Mouse (Mus musculus) ES-E14 (cell line): ENCODE data around the gene Pbrm1. TPM values are rescaled to one million over a fixed set of nuclear protein-coding genes. Genes with fewer than 3 reads are reported as not detected.
A peak's percentile ranks its signal among the peaks of the same experiment; 100 is the strongest.

Experiments
- DNase-seq: peaks from one replicate; pipeline ENCODE4 v3.0.0-alpha.2; 2013; ENCODE audit warnings: low read depth, low spot score
- H3K27ac ChIP-seq: 2 replicates; pipeline ENCODE4 v1.5.1; 2012; ENCODE audit warnings: low read depth, mild to moderate bottlenecking, low read length, moderate library complexity, mixed read lengths; ENCODE audit not compliant: poor library complexity, insufficient read depth, severe bottlenecking
- H3K36me3 ChIP-seq: 2 replicates; pipeline ENCODE4 v1.6.1; 2012; ENCODE audit warnings: mild to moderate bottlenecking, low read length, moderate library complexity, mixed read lengths; ENCODE audit not compliant: control insufficient read depth, poor library complexity, insufficient read depth, severe bottlenecking
- H3K4me1 ChIP-seq, 2 experiments: fragments of 150-350 bp in 1 of 2; sonication (generic) in 1 of 2; 2 replicates each; pipeline ENCODE4 v1.6.1; 2012; ENCODE audit warnings: low read length in 2 of 2, mild to moderate bottlenecking in 1 of 2, mixed read lengths in 1 of 2; ENCODE audit not compliant: control insufficient read depth in 2 of 2, insufficient read depth in 2 of 2, poor library complexity in 1 of 2
- H3K4me3 ChIP-seq, 2 experiments: fragments of 150-350 bp in 1 of 2; sonication (generic) in 1 of 2; 2 replicates each; pipeline ENCODE4 v1.5.1; 2012; ENCODE audit warnings: low read length in 2 of 2, low read depth in 1 of 2, mild to moderate bottlenecking in 1 of 2, mixed read lengths in 1 of 2; ENCODE audit not compliant: insufficient read depth in 1 of 2, poor library complexity in 1 of 2, severe bottlenecking in 1 of 2
- H3K9ac ChIP-seq: 2 replicates; pipeline ENCODE4 v1.6.1; 2012; ENCODE audit warnings: low read depth, mild to moderate bottlenecking, low read length, mixed read lengths; ENCODE audit not compliant: poor library complexity, insufficient read depth, severe bottlenecking
- H3K9me3 ChIP-seq: fragments of 150-350 bp; sonication (generic); 2 replicates; pipeline ENCODE4 v1.6.1; 2012; ENCODE audit warnings: low read depth, mild to moderate bottlenecking, low read length; ENCODE audit not compliant: control insufficient read depth, insufficient read depth
- CHD2 ChIP-seq: IDR thresholded peaks from 2 replicates; pipeline ENCODE4 v1.6.1; 2014; ENCODE audit warnings: mild to moderate bottlenecking, low read depth, low read length, inconsistent platforms
- HCFC1 ChIP-seq: IDR thresholded peaks from 2 replicates; pipeline ENCODE4 v1.6.1; 2012; ENCODE audit warnings: low read length, inconsistent platforms, borderline replicate concordance; ENCODE audit not compliant: insufficient read depth
- MAFK ChIP-seq: IDR thresholded peaks from 2 replicates; pipeline ENCODE4 v1.6.1; 2014; ENCODE audit warnings: mild to moderate bottlenecking, low read depth, low read length, inconsistent platforms; ENCODE audit not compliant: insufficient read depth
- ZC3H11A ChIP-seq: IDR thresholded peaks from 2 replicates; pipeline ENCODE4 v1.6.1; 2012; ENCODE audit warnings: low read depth, mild to moderate bottlenecking, inconsistent platforms, low read length, borderline replicate concordance
- ZNF384 ChIP-seq: IDR thresholded peaks from 2 replicates; pipeline ENCODE4 v1.6.1; 2012; ENCODE audit warnings: low read depth, low read length, inconsistent platforms
- in situ Hi-C, 2 experiments: fragments of 600-800 bp; cut with MboI; formaldehyde crosslinking; loops; one replicate each; pipeline ENCODE4 v1.15.1; 2025; ENCODE audit warnings: low sequenced_read_pairs in 2 of 2, inconsistent platforms in 1 of 2; ENCODE audit not compliant: unreplicated experiment in 2 of 2
- total RNA-seq: library from RNA; depleted of rRNA; stranded (reverse); fragments of 300-350 nt; gene quantifications from 2 replicates; pipeline ENCODE4 v1.2.3, GENCODE M21; 2012

The Pbrm1 gene
- total RNA-seq, 1 experiment = 58.9 TPM

DNA sequence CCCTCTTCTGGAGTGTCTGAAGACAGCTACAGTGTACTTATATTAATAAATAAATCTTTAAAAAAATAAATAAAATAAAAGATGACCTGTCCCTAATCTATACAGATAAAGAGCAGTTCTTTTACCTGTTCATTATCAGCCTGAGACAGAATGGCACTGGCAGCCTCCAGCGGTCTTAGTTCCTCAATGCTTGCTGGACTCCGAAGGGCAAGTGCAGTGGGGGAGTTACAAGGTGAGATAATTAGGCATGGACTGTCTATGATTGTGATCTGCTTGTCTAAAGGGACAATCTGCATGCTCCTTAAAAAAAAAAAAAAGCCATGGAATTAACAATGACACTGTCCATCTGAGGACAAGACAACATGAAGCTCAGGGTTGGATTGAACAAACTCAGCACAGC lies 5.0 kb upstream of the Pbrm1 start:
- Histone ChIP-seq H3K4me3 (no peak overlapping the region), H3K9me3 (no peaks in the 10 kb centered on the region), H3K27ac (no peak overlapping the region), H3K36me3 (peaks cover 56% of the 10 kb centered on the region), H3K9ac (no peak overlapping the region), H3K4me1 (peaks cover 3 to 4% of the 10 kb centered on the region in 2 experiments; a peak in 3 of 4 replicates)
- DNase-seq = no peak
- TF ChIP-seq CHD2 (no peak), ZC3H11A (no peak), HCFC1 (no peak), ZNF384 (no peak), MAFK (no peak)
- in situ Hi-C loops = no loop called here

DNA sequence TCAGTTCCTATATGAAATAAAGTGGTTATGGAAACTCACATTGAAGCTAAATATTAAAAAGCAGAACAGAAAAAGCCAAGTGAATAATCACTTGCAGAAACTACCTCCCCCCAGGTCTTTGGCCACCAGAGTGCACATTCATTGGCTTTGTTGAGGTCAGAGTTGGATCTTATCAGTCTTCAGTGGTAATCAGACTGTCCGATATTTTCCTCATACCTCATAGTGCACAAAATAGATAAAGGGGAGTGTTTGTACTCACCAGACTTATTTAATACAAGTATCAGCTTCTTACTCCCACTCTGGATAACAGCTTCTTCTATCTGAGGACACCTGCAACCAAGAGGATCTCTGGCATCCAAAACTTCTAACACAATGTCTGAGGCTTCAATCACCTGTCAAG lies 2.9 kb upstream of the Pbrm1 start:
- H3K4me3 ChIP-seq = no peak overlapping the region
- peaks cover 4% of the 10 kb centered on the region in 2 experiments for H3K4me1 ChIP-seq
- in situ Hi-C loops = no loop called here
- TF ChIP-seq MAFK = no peak
- TF ChIP-seq ZC3H11A = no peak
- TF ChIP-seq ZNF384 = no peak
- TF ChIP-seq HCFC1 = no peak
- TF ChIP-seq CHD2 = no peak
- H3K9me3 ChIP-seq = no peaks in the 10 kb centered on the region
- H3K36me3 ChIP-seq = peaks cover 56% of the 10 kb centered on the region
- H3K27ac ChIP-seq = no peak overlapping the region
- H3K9ac ChIP-seq = no peak overlapping the region
- DNase-seq = no peak

DNA sequence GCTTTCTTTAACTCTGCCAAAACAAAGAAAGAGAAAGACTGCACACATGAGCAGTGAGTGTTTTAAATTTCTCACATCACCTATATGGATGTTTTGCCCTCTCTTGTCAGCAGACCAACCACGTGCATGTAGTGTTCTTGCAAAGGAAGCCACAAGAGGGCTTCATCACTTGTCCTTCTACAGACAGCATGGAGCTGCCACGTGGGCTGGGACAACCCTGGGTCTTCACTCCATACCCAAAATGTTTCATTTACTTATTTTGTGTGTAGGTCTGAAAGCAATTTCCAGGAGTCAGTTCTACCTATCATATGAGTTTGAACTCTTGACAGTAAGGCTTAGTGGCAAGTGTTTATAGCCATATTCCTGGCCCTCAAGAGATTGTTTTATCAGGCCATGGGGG lies 1.1 kb upstream of the Pbrm1 start:
- Histone ChIP-seq H3K4me3 (peak overlapping the region; percentile 92 to 96), H3K9ac (peak overlapping the region; percentile 99), H3K9me3 (no peaks in the 10 kb centered on the region), H3K27ac (no peak overlapping the region; the same call in 1 of the 2 replicates), H3K36me3 (peaks cover 46% of the 10 kb centered on the region), H3K4me1 (peaks cover 4% of the 10 kb centered on the region in 2 experiments)
- no peak for DNase-seq
- in situ Hi-C loops = no loop called here
- no peak for TF ChIP-seq ZC3H11A
- TF ChIP-seq HCFC1 = 0 out of 2 replicates have a peak, but pooled peaks have one; percentile 33
- TF ChIP-seq ZNF384 = no peak
- TF ChIP-seq MAFK = no peak
- TF ChIP-seq CHD2 = 0 out of 2 replicates have a peak, but pooled peaks have one; percentile 34

DNA sequence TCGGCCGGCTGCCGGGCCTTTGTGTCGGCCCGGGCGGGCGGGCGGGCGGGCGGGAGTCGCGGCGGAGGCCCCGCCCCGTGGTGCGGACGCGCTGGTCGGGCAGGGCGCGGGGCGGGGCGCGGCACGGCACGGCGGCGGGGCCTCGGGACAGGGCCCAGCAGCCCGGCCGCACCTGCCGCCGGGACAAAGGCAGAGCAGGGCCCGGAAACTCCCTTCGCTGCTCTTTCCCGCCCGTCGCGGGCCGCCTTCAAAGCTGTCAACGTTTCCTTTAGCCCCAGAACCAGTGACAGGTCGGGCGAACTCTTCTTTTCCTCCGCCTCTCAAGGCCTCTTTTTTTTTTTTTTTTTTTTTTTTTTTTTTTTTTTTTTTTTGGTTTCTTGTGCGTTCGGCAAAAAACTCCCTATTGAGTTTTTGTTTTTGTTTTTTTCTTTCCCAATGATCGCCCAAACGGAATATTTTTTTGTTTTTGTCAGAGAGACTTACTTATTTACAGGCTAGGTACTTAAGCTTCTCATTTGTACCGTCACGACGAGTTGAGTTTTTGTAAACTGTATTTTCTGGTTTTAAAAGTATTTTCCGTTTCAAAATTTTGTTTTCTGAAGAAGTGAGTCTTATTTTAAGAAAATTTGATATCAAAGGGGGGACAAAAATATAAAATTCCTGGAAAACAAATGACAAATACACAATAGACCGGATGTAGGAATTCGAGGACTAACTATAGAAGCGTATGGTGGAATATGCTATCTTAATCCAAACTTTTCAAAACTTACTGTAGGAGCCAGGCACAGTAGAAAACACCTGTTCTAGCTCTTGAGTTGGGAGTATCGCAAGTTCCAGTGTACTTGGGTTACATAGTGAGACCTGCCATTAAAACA lies 630 bp downstream of the Pbrm1 start:
- peaks cover 32% of the 10 kb centered on the region for H3K36me3 ChIP-seq
- in situ Hi-C loops = no loop called here
- no peaks in the 10 kb centered on the region for H3K9me3 ChIP-seq
- H3K9ac ChIP-seq = peak overlapping the region; percentile 88
- peak overlapping the region; percentile 82 for H3K27ac ChIP-seq
- H3K4me3 ChIP-seq = peak overlapping the region; percentile 90 to 92
- TF ChIP-seq ZC3H11A = no peak
- TF ChIP-seq CHD2 = no peak
- peak; percentile 95 for TF ChIP-seq ZNF384
- peak; percentile 44; the same call in 1 of the 2 replicates for TF ChIP-seq HCFC1
- TF ChIP-seq MAFK = no peak
- peak; percentile 41 for DNase-seq
- peaks cover 4% of the 10 kb centered on the region in 2 experiments for H3K4me1 ChIP-seq
